Mouse (Mus musculus) adrenal gland, adult 18-20 months (tissue): ENCODE results near the gene Trappc4. TPM values are rescaled to one million over a fixed set of nuclear protein-coding genes. Genes with fewer than 3 reads are reported as not detected.
"Not testable (repeated sequence)": the region's sequence is repeated elsewhere in the genome, so short reads cannot be mapped to it uniquely, and the experiment has no call there.

ENCODE experiments used
- DNase-seq, 2 experiments: peaks; one replicate each; pipeline ENCODE4 v3.0.0; 2021 to 2022; ENCODE audit warnings: low spot score in 2 of 2
- long read RNA-seq, 2 experiments: library from polyadenylated mRNA; stranded (forward); transcript quantifications; one replicate each; pipeline ENCODE4 v2.0.0; 2021
- total RNA-seq, 2 experiments: library from RNA; stranded (reverse); gene quantifications; 1 replicate in 1 of 2; 2 replicates in 1 of 2; pipeline ENCODE4 v1.2.3; 2021

Gene Trappc4
- 100 to 1,000 TPM in 1 of 2 experiments, 10 to 100 TPM in 1; 90.8 to 109 TPM for total RNA-seq
- long read RNA-seq, experiment 1, transcript Trappc4-202 (4 exons, 935 nt): minor isoform, 9 of 33 reads
- long read RNA-seq, experiment 1, transcript Trappc4-201 (5 exons, 1,220 nt): major isoform, 19 of 33 reads
- long read RNA-seq, experiment 1, partial matches to known transcripts: 1 of 33 reads
- long read RNA-seq, experiment 1, other reads (novel, unspliced or antisense): 3 of 33 reads
- long read RNA-seq, experiment 2, transcript Trappc4-201 (5 exons, 1,220 nt): major isoform, 76 of 116 reads
- long read RNA-seq, experiment 2, transcript Trappc4-202 (4 exons, 935 nt): minor isoform, 30 of 116 reads
- long read RNA-seq, experiment 2, partial matches to known transcripts: 1 of 116 reads
- long read RNA-seq, experiment 2, other reads (novel, unspliced or antisense): 3 of 116 reads

- DNase-seq: peak; percentile 89 to 90
Observed at GRCm38 (mm10) chr9:44406906-44407751, at the start of gene Trappc4, which contains the start of gene Rps25. Gene Trappc4, minus strand, starts transcription at chr9:44407600. Gene Rps25, plus strand, starts transcription at chr9:44407139.

GRCm38 (mm10) chr9:44454891-44455220 lies 47.5 kb upstream of the Trappc4 start, which contains the start of gene Upk2:
Gene Upk2, minus strand, starts transcription at chr9:44454976.
- DNase-seq: no peak

- peak; percentile 82 to 90 for DNase-seq
Observed at GRCm38 (mm10) chr9:44454132-44454890, 46.9 kb upstream of the Trappc4 start.

- DNase-seq: no peak
Observed at GRCm38 (mm10) chr9:44450387-44450786, 43.0 kb upstream of the Trappc4 start.

GRCm38 (mm10) chr9:44444402-44445025 lies 37.1 kb upstream of the Trappc4 start:
- not testable (repeated sequence) for DNase-seq

GRCm38 (mm10) chr9:44440961-44441360 lies 33.6 kb upstream of the Trappc4 start, which contains the start of gene Foxr1:
Gene Foxr1, minus strand, starts transcription at chr9:44441136.
- no peak for DNase-seq

- no peak for DNase-seq
Observed at GRCm38 (mm10) chr9:44435747-44436146, 28.3 kb upstream of the Trappc4 start.

GRCm38 (mm10) chr9:44432577-44433185 lies 25.3 kb upstream of the Trappc4 start:
- no peak for DNase-seq

- DNase-seq: no peak
Observed at GRCm38 (mm10) chr9:44423576-44423975, 16.2 kb upstream of the Trappc4 start.

- DNase-seq: no peak
Observed at GRCm38 (mm10) chr9:44420280-44420898, 13.0 kb upstream of the Trappc4 start.

- not testable (repeated sequence) for DNase-seq
Observed at GRCm38 (mm10) chr9:44419730-44420129, 12.3 kb upstream of the Trappc4 start.

- no peak for DNase-seq
Observed at GRCm38 (mm10) chr9:44418519-44419385, 11.4 kb upstream of the Trappc4 start, which contains the start of gene Ccdc84. Gene Ccdc84, minus strand, starts transcription at chr9:44418569.

- peak; percentile 97 to 98 for DNase-seq
Observed at GRCm38 (mm10) chr9:44417892-44418363, 10.5 kb upstream of the Trappc4 start.

- no peak for DNase-seq
Observed at GRCm38 (mm10) chr9:44417156-44417891, 9.9 kb upstream of the Trappc4 start.

GRCm38 (mm10) chr9:44412781-44413180 lies 5.4 kb upstream of the Trappc4 start:
- DNase-seq: no peak

- no peak for DNase-seq
Observed at GRCm38 (mm10) chr9:44412306-44412705, 4.9 kb upstream of the Trappc4 start.

- no peak for DNase-seq
Observed at GRCm38 (mm10) chr9:44411601-44412130, 4.3 kb upstream of the Trappc4 start.
